Mouse (Mus musculus) MEL (cell line): Measurements from ENCODE around the gene Grin2b. TPM values are rescaled to one million over a fixed set of nuclear protein-coding genes. Genes with fewer than 3 reads are reported as not detected.

ENCODE experiments used
- DNase-seq: peaks from one replicate; pipeline ENCODE4 v3.0.0; 2011; ENCODE audit warnings: low read depth, low spot score
- H3K27ac ChIP-seq: 2 replicates; pipeline ENCODE4 v1.5.1; 2012; ENCODE audit warnings: low read depth, mild to moderate bottlenecking, control low read depth, low read length, moderate library complexity; ENCODE audit not compliant: control insufficient read depth
- H3K27me3 ChIP-seq, 2 experiments: fragments of 150-350 bp in 1 of 2; sonication (generic) in 1 of 2; 2 replicates each; pipeline ENCODE4 v1.6.1; 2012; ENCODE audit warnings: low read length in 2 of 2, mild to moderate bottlenecking in 2 of 2, improper control_type of control experiment in 1 of 2, moderate library complexity in 1 of 2; ENCODE audit not compliant: insufficient read depth in 2 of 2, control insufficient read depth in 1 of 2
- H3K36me3 ChIP-seq, 2 experiments: 2 replicates each; pipeline ENCODE4 v1.6.1; 2012 to 2014; ENCODE audit warnings: low read length in 2 of 2, improper control_type of control experiment in 1 of 2, inconsistent platforms in 1 of 2, mild to moderate bottlenecking in 1 of 2; ENCODE audit not compliant: insufficient read depth in 2 of 2, control insufficient read depth in 1 of 2
- H3K4me1 ChIP-seq, 2 experiments: fragments of 150-350 bp in 1 of 2; sonication (generic) in 1 of 2; 2 replicates each; pipeline ENCODE4 v1.6.1; 2012; ENCODE audit warnings: low read length in 2 of 2, improper control_type of control experiment in 1 of 2, mild to moderate bottlenecking in 1 of 2; ENCODE audit not compliant: insufficient read depth in 2 of 2, control insufficient read depth in 1 of 2
- H3K4me3 ChIP-seq, 2 experiments: fragments of 150-350 bp in 1 of 2; sonication (generic) in 1 of 2; 2 replicates each; pipeline ENCODE4 v1.5.1; 2012; ENCODE audit warnings: low read depth in 2 of 2, low read length in 2 of 2, mild to moderate bottlenecking in 2 of 2, moderate library complexity in 2 of 2, control low read depth in 1 of 2, improper control_type of control experiment in 1 of 2; ENCODE audit not compliant: control insufficient read depth in 1 of 2, insufficient read depth in 1 of 2
- H3K79me2 ChIP-seq: 2 replicates; pipeline ENCODE4 v1.6.1; 2012; ENCODE audit warnings: mild to moderate bottlenecking, low read length, moderate library complexity; ENCODE audit not compliant: control insufficient read depth, poor library complexity, insufficient read depth
- H3K9ac ChIP-seq: 2 replicates; pipeline ENCODE4 v1.6.1; 2012; ENCODE audit warnings: low read depth, mild to moderate bottlenecking, control low read depth, low read length, moderate library complexity; ENCODE audit not compliant: control insufficient read depth, poor library complexity, severe bottlenecking
- H3K9me3 ChIP-seq: fragments of 150-350 bp; sonication (generic); replicated peaks from 2 replicates; pipeline ENCODE4 v1.6.1; 2012; ENCODE audit warnings: mild to moderate bottlenecking, low read length, improper control_type of control experiment, moderate library complexity; ENCODE audit not compliant: insufficient read depth
- CHD2 ChIP-seq: IDR thresholded peaks from 2 replicates; pipeline ENCODE4 v1.6.1; 2011; ENCODE audit warnings: low read length, improper control_type of control experiment
- CTCF ChIP-seq, 3 experiments: IDR thresholded peaks in 2 of 3; conservative IDR thresholded peaks in 1 of 3; 2 replicates each; pipeline ENCODE4 v1.5.1; 2011 to 2012; ENCODE audit warnings: low read length in 3 of 3, low read depth in 2 of 3, mild to moderate bottlenecking in 2 of 3, improper control_type of control experiment in 1 of 3, inconsistent platforms in 1 of 3, mixed read lengths in 1 of 3, moderate library complexity in 1 of 3; ENCODE audit not compliant: control insufficient read depth in 1 of 3, insufficient read depth in 1 of 3, poor library complexity in 1 of 3, severe bottlenecking in 1 of 3
- E2F4 ChIP-seq: IDR thresholded peaks from 2 replicates; pipeline ENCODE4 v1.6.1; 2011; ENCODE audit warnings: low read depth, low read length, improper control_type of control experiment, borderline replicate concordance
- ELF1 ChIP-seq: IDR thresholded peaks from 2 replicates; pipeline ENCODE4 v1.6.1; 2014; ENCODE audit warnings: low read depth, mild to moderate bottlenecking, inconsistent platforms, low read length, improper control_type of control experiment, moderate library complexity
- EP300 ChIP-seq, 2 experiments: IDR thresholded peaks; 2 replicates each; pipeline ENCODE4 v1.6.1; 2011; ENCODE audit warnings: improper control_type of control experiment in 2 of 2, low read length in 2 of 2, low read depth in 1 of 2, mild to moderate bottlenecking in 1 of 2
- ETS1 ChIP-seq: IDR thresholded peaks from 2 replicates; pipeline ENCODE4 v1.6.1; 2012; ENCODE audit warnings: low read depth, mild to moderate bottlenecking, inconsistent platforms, low read length, improper control_type of control experiment, moderate library complexity
- GABPA ChIP-seq: IDR thresholded peaks from 2 replicates; pipeline ENCODE4 v1.6.1; 2012; ENCODE audit warnings: low read depth, mild to moderate bottlenecking, inconsistent platforms, low read length, improper control_type of control experiment, moderate library complexity
- GATA1 ChIP-seq: IDR thresholded peaks from 2 replicates; pipeline ENCODE4 v1.6.1; 2011; ENCODE audit warnings: low read depth, low read length, improper control_type of control experiment
- HCFC1 ChIP-seq: IDR thresholded peaks from 2 replicates; pipeline ENCODE4 v1.6.1; 2012; ENCODE audit warnings: low read depth, mild to moderate bottlenecking, inconsistent platforms, low read length, improper control_type of control experiment, moderate library complexity
- MAFK ChIP-seq: IDR thresholded peaks from 2 replicates; pipeline ENCODE4 v1.6.1; 2011; ENCODE audit warnings: low read depth, mild to moderate bottlenecking, low read length, improper control_type of control experiment, borderline replicate concordance
- MAX ChIP-seq: IDR thresholded peaks from 2 replicates; pipeline ENCODE4 v1.6.1; 2011; ENCODE audit warnings: low read length, improper control_type of control experiment
- MEF2A ChIP-seq: IDR thresholded peaks from 2 replicates; pipeline ENCODE4 v1.6.1; 2014; ENCODE audit warnings: low read depth, mild to moderate bottlenecking, inconsistent platforms, low read length, improper control_type of control experiment; ENCODE audit not compliant: poor library complexity, insufficient replicate concordance, severe bottlenecking; ENCODE audit errors: extremely low read depth
- MXI1 ChIP-seq: IDR thresholded peaks from 2 replicates; pipeline ENCODE4 v1.6.1; 2011; ENCODE audit warnings: mild to moderate bottlenecking, low read depth, low read length, improper control_type of control experiment
- MYB ChIP-seq: IDR thresholded peaks from 2 replicates; pipeline ENCODE4 v1.6.1; 2011; ENCODE audit warnings: mild to moderate bottlenecking, low read depth, low read length, improper control_type of control experiment
- RAD21 ChIP-seq: IDR thresholded peaks from 2 replicates; pipeline ENCODE4 v1.6.1; 2011; ENCODE audit warnings: mild to moderate bottlenecking, low read depth, low read length, improper control_type of control experiment
- RCOR1 ChIP-seq: IDR thresholded peaks from 2 replicates; pipeline ENCODE4 v1.6.1; 2012; ENCODE audit warnings: low read depth, mild to moderate bottlenecking, inconsistent platforms, low read length, improper control_type of control experiment
- SIN3A ChIP-seq: IDR thresholded peaks from 2 replicates; pipeline ENCODE4 v1.6.1; 2012; ENCODE audit warnings: low read length, improper control_type of control experiment, inconsistent platforms
- TBP ChIP-seq: IDR thresholded peaks from 2 replicates; pipeline ENCODE4 v1.8.0; 2011; ENCODE audit warnings: low read depth, low read length, improper control_type of control experiment
- TCF12 ChIP-seq: IDR thresholded peaks from 2 replicates; pipeline ENCODE4 v1.6.1; 2014; ENCODE audit warnings: low read depth, mild to moderate bottlenecking, inconsistent platforms, low read length, improper control_type of control experiment, moderate library complexity
- UBTF ChIP-seq: IDR thresholded peaks from 2 replicates; pipeline ENCODE4 v1.6.1; 2012; ENCODE audit warnings: low read depth, mild to moderate bottlenecking, inconsistent platforms, low read length, improper control_type of control experiment, moderate library complexity, borderline replicate concordance; ENCODE audit not compliant: insufficient read depth
- ZMIZ1 ChIP-seq: IDR thresholded peaks from 2 replicates; pipeline ENCODE4 v1.6.1; 2012; ENCODE audit warnings: low read depth, mild to moderate bottlenecking, inconsistent platforms, low read length, improper control_type of control experiment, moderate library complexity
- ZNF384 ChIP-seq: IDR thresholded peaks from 2 replicates; pipeline ENCODE4 v1.6.1; 2012; ENCODE audit warnings: low read depth, mild to moderate bottlenecking, inconsistent platforms, low read length, improper control_type of control experiment
- polyA plus RNA-seq, 2 experiments: library from polyadenylated mRNA; stranded (reverse) in 1 of 2; unstranded in 1 of 2; fragments of >175 nt in 1 of 2; fragments of >200 nt in 1 of 2; gene quantifications; 2 replicates each; pipeline versions ENCODE4 v1.2.1 to v1.2.4; 2012; ENCODE audit warnings: low replicate concordance in 2 of 2, low read depth in 1 of 2; ENCODE audit not compliant: insufficient read length in 2 of 2, insufficient read depth in 1 of 2, missing spikeins in 1 of 2
- total RNA-seq: library from RNA; depleted of rRNA; stranded (reverse); fragments of 300-350 nt; gene quantifications from 2 replicates; pipeline ENCODE4 v1.2.3, GENCODE M21; 2012

The Grin2b gene
- total and polyA plus RNA-seq, 3 experiments, result not detected

GRCm38 (mm10) chr6:135917676-135918075 lies 255.6 kb downstream of the Grin2b start:
- Histone ChIP-seq H3K9me3 (no peaks in the 10 kb centered on the region), H3K4me1 (no peaks in the 10 kb centered on the region), H3K27ac (no peak overlapping the region), H3K36me3 (no peaks in the 10 kb centered on the region), H3K9ac (no peak overlapping the region), H3K79me2 (no peaks in the 10 kb centered on the region), H3K4me3 (no peak overlapping the region), H3K27me3 (no peaks in the 10 kb centered on the region)
- TF ChIP-seq UBTF (no peak), MEF2A (no peak), EP300 (IDR thresholded peaks at IDR 0.05; ENCODE audit: low read depth in 1 of 2, low read length in 2 of 2) (no peak), RAD21 (no peak), MAFK (no peak), E2F4 (no peak), GABPA (no peak), ZNF384 (no peak), MYB (no peak), CHD2 (no peak), ZMIZ1 (no peak), MXI1 (no peak)
- DNase-seq, result no peak

- no peak overlapping the region for H3K9ac ChIP-seq
- H3K27ac ChIP-seq, result no peak overlapping the region
- no peaks in the 10 kb centered on the region for H3K36me3 ChIP-seq
- no peak overlapping the region for H3K4me3 ChIP-seq
- H3K4me1 ChIP-seq, result no peaks in the 10 kb centered on the region
- H3K9me3 ChIP-seq, result no peaks in the 10 kb centered on the region
- H3K27me3 ChIP-seq, result no peaks in the 10 kb centered on the region
- TF ChIP-seq CTCF (IDR thresholded peaks at IDR 0.05 in 2 of 3, conservative IDR thresholded peaks at IDR 0.05 in 1 of 3; ENCODE audit: control insufficient read depth in 1 of 3, insufficient read depth in 1 of 3, low read depth in 2 of 3, low read length in 3 of 3, poor library complexity in 1 of 3, severe bottlenecking in 1 of 3), result peak in 2 of 3 experiments; percentile 16 to 30; a peak in 3 of 6 replicates
- no peak for TF ChIP-seq TCF12
- TF ChIP-seq, all 39 proteins: peak for 1
- no peaks in the 10 kb centered on the region for H3K79me2 ChIP-seq
- no peak for DNase-seq
These were observed 258.7 kb downstream of the Grin2b start for GRCm38 (mm10) chr6:135914608-135915007.

GRCm38 (mm10) chr6:135912114-135912513 lies 261.2 kb downstream of the Grin2b start:
- Histone ChIP-seq H3K27ac (no peak overlapping the region), H3K36me3 (no peaks in the 10 kb centered on the region), H3K9ac (no peak overlapping the region), H3K27me3 (no peaks in the 10 kb centered on the region), H3K4me1 (no peaks in the 10 kb centered on the region), H3K79me2 (no peaks in the 10 kb centered on the region), H3K9me3 (no peaks in the 10 kb centered on the region), H3K4me3 (no peak overlapping the region)
- TF ChIP-seq EP300 (IDR thresholded peaks at IDR 0.05; ENCODE audit: low read depth in 1 of 2, low read length in 2 of 2), result no peak
- TF ChIP-seq ETS1, result no peak
- no peak for TF ChIP-seq ELF1
- TF ChIP-seq ZMIZ1, result no peak
- no peak for TF ChIP-seq TBP
- TF ChIP-seq HCFC1, result no peak
- no peak for TF ChIP-seq MAX
- TF ChIP-seq MYB, result no peak
- no peak for TF ChIP-seq SIN3A
- TF ChIP-seq E2F4, result no peak
- TF ChIP-seq RCOR1, result no peak
- no peak for TF ChIP-seq ZNF384
- TF ChIP-seq GATA1, result no peak
- DNase-seq, result no peak
